Comparison of ENCODE assay signal across 7 mouse cellular contexts in genomic region chr1:182124924-182125368, GRCm38 (mm10). TPM values are rescaled to one million over a fixed set of nuclear protein-coding genes. Genes with fewer than 3 reads are reported as not detected.
A peak's percentile ranks its signal among the peaks of the same experiment; 100 is the strongest.
DNase-seq lines count a peak whose midpoint lies in the region; ATAC-seq lines count a peak whose summit lies in the region.

No protein-coding gene starts in this region.

- no peaks in the 10 kb centered on the region for H3K9me3 ChIP-seq in intestine, embryonic 16.5 days (ENCODE audit: control insufficient read depth, low read length)
- H3K9me3 ChIP-seq in limb, embryonic 10.5 days (replicated peaks), result no peaks in the 10 kb centered on the region
- H3K9me3 ChIP-seq in midbrain, embryonic 12.5 days, result no peaks in the 10 kb centered on the region

- peaks cover 11% of the 10 kb centered on the region for H3K4me1 ChIP-seq in intestine, embryonic 16.5 days (ENCODE audit: control insufficient read depth, insufficient read depth, low read length)
- H3K4me1 ChIP-seq in limb, embryonic 10.5 days, result peaks cover 18% of the 10 kb centered on the region
- H3K4me1 ChIP-seq in midbrain, embryonic 12.5 days, result peaks cover 16% of the 10 kb centered on the region

- H3K27ac ChIP-seq in intestine, embryonic 16.5 days (ENCODE audit: low read length), result peak overlapping the region; percentile 83
- H3K27ac ChIP-seq in limb, embryonic 10.5 days, result peak overlapping the region; percentile 90
- H3K27ac ChIP-seq in midbrain, embryonic 12.5 days (replicated peaks), result peak overlapping the region; percentile 71

- ATAC-seq in intestine, embryonic 16.5 days, result peak; percentile 97
- ATAC-seq in midbrain, embryonic 12.5 days (ENCODE audit: low FRiP score, low read depth), result peak; percentile 92

- DNase-seq in adrenal gland, postnatal 10 days, result peak; percentile 90
- peak; percentile 92 for DNase-seq in embryo, embryonic 11 days
- peak; percentile 82 for DNase-seq in gastrocnemius, postnatal 25 days
- DNase-seq in limb, embryonic 10.5 days (ENCODE audit: low spot score), result peak; percentile 88
- peak; percentile 79 for DNase-seq in skeletal muscle tissue, adult 2 months (ENCODE audit: low read depth, low spot score)

- peak overlapping the region; percentile 52 for H3K4me2 ChIP-seq in intestine, embryonic 16.5 days (ENCODE audit: low read depth, low read length)
- H3K4me2 ChIP-seq in midbrain, embryonic 12.5 days (replicated peaks), result peak overlapping the region; percentile 61

- peak overlapping the region; percentile 86 for H3K4me3 ChIP-seq in intestine, embryonic 16.5 days (ENCODE audit: low read length)
- H3K4me3 ChIP-seq in limb, embryonic 10.5 days, result peak overlapping the region; percentile 89
- peak overlapping the region; percentile 89 for H3K4me3 ChIP-seq in midbrain, embryonic 12.5 days

- H3K9ac ChIP-seq in intestine, embryonic 16.5 days (ENCODE audit: low read depth, low read length), result peak overlapping the region; percentile 86
- H3K9ac ChIP-seq in midbrain, embryonic 12.5 days (replicated peaks), result peak overlapping the region; percentile 71

- H3K36me3 ChIP-seq in intestine, embryonic 16.5 days (ENCODE audit: control insufficient read depth, insufficient read depth, low read length), result 0 out of 2 replicates have a peak, but pooled peaks cover 8% of the 10 kb centered on the region
- H3K36me3 ChIP-seq in limb, embryonic 10.5 days, result peaks cover 38% of the 10 kb centered on the region
- peaks cover 21% of the 10 kb centered on the region for H3K36me3 ChIP-seq in midbrain, embryonic 12.5 days

- under 1% methylated on average over 33 of the region's 33 CpGs for WGBS in intestine, embryonic 16.5 days
- under 1% methylated on average over 33 of the region's 33 CpGs for WGBS in limb, embryonic 10.5 days
- under 1% methylated on average over 33 of the region's 33 CpGs for WGBS in midbrain, embryonic 12.5 days

- no peaks in the 10 kb centered on the region for H3K27me3 ChIP-seq in intestine, embryonic 16.5 days (replicated peaks; ENCODE audit: control insufficient read depth, insufficient read depth, low read length)
- H3K27me3 ChIP-seq in limb, embryonic 10.5 days (ENCODE audit: low read depth, poor library complexity, severe bottlenecking), result no peaks in the 10 kb centered on the region
- H3K27me3 ChIP-seq in midbrain, embryonic 12.5 days, result no peaks in the 10 kb centered on the region

RNA-seq across cellular contexts. Expression of gene Srp9, which starts 0.4 kb away (rescaled TPM):
- total RNA-seq in adrenal gland, postnatal 10 days (2021), result 10 to 100 TPM; 51.9 to 57.0 TPM
- 10 to 100 TPM; 34.6 to 37.0 TPM for total RNA-seq in gastrocnemius, postnatal 25 days (2021)
- polyA plus RNA-seq in intestine, embryonic 16.5 days (2015; fragmentation: Nextera tagmentation; extraction: Ambion mirVana), result 135 and 142 TPM in 2 replicates
- 168 TPM in 2 replicates for polyA plus RNA-seq in limb, embryonic 10.5 days (2016; fragmentation: Nextera tagmentation; extraction: Ambion mirVana)
- polyA plus RNA-seq in midbrain, embryonic 12.5 days (2016; fragmentation: Nextera tagmentation; extraction: Ambion mirVana), result 143 and 146 TPM in 2 replicates

RNA-seq across cellular contexts. Expression of gene Vmn1r1, which starts 39.3 kb away (rescaled TPM):
- total RNA-seq in adrenal gland, postnatal 10 days (2021), result not detected
- total RNA-seq in gastrocnemius, postnatal 25 days (2021), result not detected
- polyA plus RNA-seq in intestine, embryonic 16.5 days (2015; fragmentation: Nextera tagmentation; extraction: Ambion mirVana), result not detected in 2 replicates
- polyA plus RNA-seq in limb, embryonic 10.5 days (2016; fragmentation: Nextera tagmentation; extraction: Ambion mirVana), result not detected in 2 replicates
- polyA plus RNA-seq in midbrain, embryonic 12.5 days (2016; fragmentation: Nextera tagmentation; extraction: Ambion mirVana), result not detected in 2 replicates

Comparison
In these comparisons a context has a peak if more than half of its experiments do, and no peak if none do; other contexts are left out.
1. Peak in every context shown above with its lines: DNase-seq, ATAC-seq, H3K4me3 ChIP-seq and H3K27ac ChIP-seq.